Mouse (Mus musculus) C2C12 (cell line): ENCODE results near the gene Rps6ka5.

Experiments
- CTCF ChIP-seq: IDR thresholded peaks from one replicate; pipeline ENCODE4 v1.5.1; 2011; ENCODE audit not compliant: control insufficient read depth, insufficient read depth, insufficient read length
- FOSL1 ChIP-seq: IDR thresholded peaks from one replicate; pipeline ENCODE4 v1.8.0; 2011; ENCODE audit warnings: mild to moderate bottlenecking, low read length; ENCODE audit not compliant: poor library complexity, insufficient read depth, severe bottlenecking
- MAX ChIP-seq: IDR thresholded peaks from one replicate; pipeline ENCODE4 v1.6.1; 2011; ENCODE audit warnings: mild to moderate bottlenecking, control low read depth
- MYOG ChIP-seq: IDR thresholded peaks from one replicate; pipeline ENCODE4 v1.6.1; 2011; ENCODE audit not compliant: control insufficient read depth, insufficient read length; ENCODE audit errors: extremely low read depth
- USF1 ChIP-seq: IDR thresholded peaks from one replicate; pipeline ENCODE4 v1.6.1; 2011; ENCODE audit warnings: low read depth, mild to moderate bottlenecking, control low read depth, moderate library complexity

GRCm38 (mm10) chr12:100695252-100695651 is 31.5 kb downstream of the Rps6ka5 start:
- TF ChIP-seq USF1 (no peak), CTCF (no peak), MAX (no peak), MYOG (no peak), FOSL1 (no peak)
